Comparison of ENCODE assay signal across 18 mouse cellular contexts in the genomic region with DNA sequence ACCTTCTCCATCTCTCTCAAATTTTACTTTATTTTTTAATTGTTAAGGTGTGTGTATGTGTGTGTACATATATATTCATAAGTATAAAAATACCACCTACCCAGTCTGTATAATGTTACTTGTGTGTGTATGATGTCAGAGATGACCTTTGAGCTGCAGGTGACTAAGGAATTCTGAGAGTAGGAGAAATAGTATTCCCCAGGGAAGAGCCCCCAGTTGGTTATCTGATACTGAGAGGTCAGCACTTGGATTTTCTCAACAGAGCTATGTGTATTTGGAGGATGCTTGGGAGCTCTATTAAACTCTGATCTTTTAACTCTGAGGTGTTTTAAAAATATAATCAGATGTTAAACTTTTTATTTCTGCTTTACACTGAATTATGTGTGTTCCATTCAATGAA. TPM values are rescaled to one million over a fixed set of nuclear protein-coding genes. Genes with fewer than 3 reads are reported as not detected.
DNase-seq lines count a peak whose midpoint lies in the region; ATAC-seq lines count a peak whose summit lies in the region.
"Had no signal": no experiment of that assay in that cellular context is flagged by ENCODE, and none has a peak within 500 bp of the region (broad histone marks: within the 10 kb centered on the region; RNA-seq: fewer than 3 reads in every experiment).

No protein-coding gene starts in this region.

- H3K9me3 ChIP-seq in limb, embryonic 11.5 days (ENCODE audit: control insufficient read depth, low read length) = no peaks in the 10 kb centered on the region
- H3K9me3 ChIP-seq in limb, embryonic 10.5 days (replicated peaks) = no peaks in the 10 kb centered on the region
- H3K9me3 ChIP-seq: embryonic facial prominence, embryonic 12.5 days; forebrain, embryonic 13.5 days; forebrain, embryonic 15.5 days had no signal

- no peaks in the 10 kb centered on the region for H3K4me1 ChIP-seq in limb, embryonic 11.5 days (ENCODE audit: control insufficient read depth, insufficient read depth, low read length)
- no peaks in the 10 kb centered on the region for H3K4me1 ChIP-seq in limb, embryonic 10.5 days
- H3K4me1 ChIP-seq: embryonic facial prominence, embryonic 12.5 days; forebrain, embryonic 13.5 days had no signal

- H3K27ac ChIP-seq in limb, embryonic 11.5 days (replicated peaks; ENCODE audit: low read depth, low read length) = no peak overlapping the region
- no peak overlapping the region for H3K27ac ChIP-seq in limb, embryonic 10.5 days
- H3K27ac ChIP-seq: embryonic facial prominence, embryonic 12.5 days; forebrain, embryonic 13.5 days; forebrain, embryonic 15.5 days had no signal

- H3K4me2 ChIP-seq in limb, embryonic 11.5 days (ENCODE audit: low read depth, severe bottlenecking) = no peak overlapping the region
- H3K4me2 ChIP-seq: embryonic facial prominence, embryonic 12.5 days; forebrain, embryonic 13.5 days; forebrain, embryonic 15.5 days had no signal

- no peaks in the 10 kb centered on the region for H3K36me3 ChIP-seq in limb, embryonic 11.5 days (ENCODE audit: control insufficient read depth, insufficient read depth, low read length)
- H3K36me3 ChIP-seq in limb, embryonic 10.5 days = no peaks in the 10 kb centered on the region
- H3K36me3 ChIP-seq: embryonic facial prominence, embryonic 12.5 days; forebrain, embryonic 15.5 days had no signal

- no peaks in the 10 kb centered on the region for H3K27me3 ChIP-seq in limb, embryonic 11.5 days (ENCODE audit: control insufficient read depth, insufficient read depth, low read length)
- no peaks in the 10 kb centered on the region for H3K27me3 ChIP-seq in limb, embryonic 10.5 days (ENCODE audit: low read depth, poor library complexity, severe bottlenecking)
- H3K27me3 ChIP-seq: embryonic facial prominence, embryonic 12.5 days; forebrain, embryonic 13.5 days; forebrain, embryonic 15.5 days had no signal

- H3K4me3 ChIP-seq in limb, embryonic 11.5 days (ENCODE audit: low read depth, low read length) = no peak overlapping the region
- H3K4me3 ChIP-seq in limb, embryonic 10.5 days = no peak overlapping the region
- H3K4me3 ChIP-seq: embryonic facial prominence, embryonic 12.5 days; forebrain, embryonic 13.5 days; forebrain, embryonic 15.5 days had no signal

- ATAC-seq in limb, embryonic 11.5 days (ENCODE audit: insufficient number of reproducible peaks, low FRiP score, low TSS enrichment, low read depth) = peak; percentile 67; the same call in 1 of the 2 replicates
- ATAC-seq: forebrain, embryonic 13.5 days; forebrain, embryonic 15.5 days; forebrain, postnatal 0 days had no signal

- peak; percentile 15 for DNase-seq in embryo, embryonic 11 days
- DNase-seq in embryo, embryonic 9.5 days (ENCODE audit: extremely low spot score) = no peak
- no peak for DNase-seq in limb, embryonic 11.5 days (ENCODE audit: low spot score)
- DNase-seq in limb, embryonic 10.5 days (ENCODE audit: low spot score) = no peak
- peak; percentile 51 for DNase-seq in mesoderm, embryonic 11.5 days (ENCODE audit: low read depth, low spot score)
- no peak for DNase-seq in cerebellum, postnatal 25 days
- DNase-seq: adrenal gland, adult 2 months; adrenal gland, postnatal 10 days; adrenal gland, postnatal 25 days; cerebellum, adult 11 months; cerebellum, adult 18-20 months; cerebellum, adult 8-10 months; cerebellum, adult 9-11 months; cerebellum, postnatal 14 days; forebrain, postnatal 0 days had no signal

- H3K9ac ChIP-seq in limb, embryonic 11.5 days (ENCODE audit: low read length) = no peak overlapping the region
- H3K9ac ChIP-seq: embryonic facial prominence, embryonic 12.5 days; forebrain, embryonic 13.5 days; forebrain, embryonic 15.5 days; forebrain, postnatal 0 days had no signal

RNA-seq across cellular contexts. Expression of a gene that starts 43.4 kb away (rescaled TPM):
- polyA plus RNA-seq in limb, embryonic 11.5 days (2014; fragmentation: Nextera tagmentation; extraction: Ambion mirVana) = 53.5 and 56.2 TPM in 2 replicates
- polyA plus RNA-seq in limb, embryonic 10.5 days (2016; fragmentation: Nextera tagmentation; extraction: Ambion mirVana) = 52.8 and 54.4 TPM in 2 replicates

Comparison
In these comparisons a context has a peak if more than half of its experiments do, and no peak if none do; other contexts are left out.
1. DNase-seq: peak in embryo, embryonic 11 days (single experiment) and mesoderm, embryonic 11.5 days (single experiment); none in embryo, embryonic 9.5 days (single experiment), limb, embryonic 11.5 days (single experiment), limb, embryonic 10.5 days (single experiment) and cerebellum, postnatal 25 days (0 of 2).